Mouse (Mus musculus): ENCODE data around the gene Lrrc71. TPM values are rescaled to one million over a fixed set of nuclear protein-coding genes. Genes with fewer than 3 reads are reported as not detected.

Gene Lrrc71
- total RNA-seq, 1 experiment, result 0.49 TPM

- Histone ChIP-seq H3K9me3 (ENCODE audit: control insufficient read depth, insufficient read depth, low read depth, low read length) (no peaks in the 10 kb centered on the region), H3K4me1 (ENCODE audit: control insufficient read depth in 2 of 2, insufficient read depth in 2 of 2, low read length in 2 of 2, poor library complexity in 1 of 2) (no peaks in the 10 kb centered on the region), H3K27ac (ENCODE audit: insufficient read depth, low read depth, low read length, poor library complexity, severe bottlenecking) (no peak overlapping the region), H3K36me3 (ENCODE audit: control insufficient read depth, insufficient read depth, low read length, poor library complexity, severe bottlenecking) (peaks cover 26% of the 10 kb centered on the region; the same call in 1 of the 2 replicates), H3K9ac (ENCODE audit: insufficient read depth, low read depth, low read length, poor library complexity, severe bottlenecking) (no peak overlapping the region), H3K4me3 (ENCODE audit: insufficient read depth in 1 of 2, low read depth in 1 of 2, low read length in 2 of 2, poor library complexity in 1 of 2, severe bottlenecking in 1 of 2) (no peak overlapping the region)
- DNase-seq (ENCODE audit: low read depth, low spot score), result no peak
- in situ Hi-C loops (cut with MboI; ENCODE audit: low sequenced_read_pairs in 2 of 2, unreplicated experiment in 2 of 2), result no loop called here
- TF ChIP-seq MAFK (IDR thresholded peaks at IDR 0.05; ENCODE audit: insufficient read depth, low read depth, low read length) (no peak), HCFC1 (IDR thresholded peaks at IDR 0.05; ENCODE audit: borderline replicate concordance, insufficient read depth, low read length) (no peak), ZC3H11A (IDR thresholded peaks at IDR 0.05; ENCODE audit: borderline replicate concordance, low read depth, low read length) (no peak), CHD2 (IDR thresholded peaks at IDR 0.05; ENCODE audit: low read depth, low read length) (no peak), ZNF384 (IDR thresholded peaks at IDR 0.05; ENCODE audit: low read depth, low read length) (no peak)
Observed at GRCm38 (mm10) chr3:87733984-87734761, 14.3 kb downstream of the Lrrc71 start.

GRCm38 (mm10) chr3:87733098-87733497 lies 15.3 kb downstream of the Lrrc71 start:
- H3K4me3 ChIP-seq (ENCODE audit: insufficient read depth in 1 of 2, low read depth in 1 of 2, low read length in 2 of 2, poor library complexity in 1 of 2, severe bottlenecking in 1 of 2), result no peak overlapping the region
- TF ChIP-seq MAFK (IDR thresholded peaks at IDR 0.05; ENCODE audit: insufficient read depth, low read depth, low read length), result no peak
- TF ChIP-seq ZNF384 (IDR thresholded peaks at IDR 0.05; ENCODE audit: low read depth, low read length), result no peak
- no peak for TF ChIP-seq CHD2 (IDR thresholded peaks at IDR 0.05; ENCODE audit: low read depth, low read length)
- TF ChIP-seq ZC3H11A (IDR thresholded peaks at IDR 0.05; ENCODE audit: borderline replicate concordance, low read depth, low read length), result no peak
- TF ChIP-seq HCFC1 (IDR thresholded peaks at IDR 0.05; ENCODE audit: borderline replicate concordance, insufficient read depth, low read length), result no peak
- H3K36me3 ChIP-seq (ENCODE audit: control insufficient read depth, insufficient read depth, low read length, poor library complexity, severe bottlenecking), result peaks cover 35% of the 10 kb centered on the region
- no peaks in the 10 kb centered on the region for H3K4me1 ChIP-seq (ENCODE audit: control insufficient read depth in 2 of 2, insufficient read depth in 2 of 2, low read length in 2 of 2, poor library complexity in 1 of 2)
- H3K9me3 ChIP-seq (ENCODE audit: control insufficient read depth, insufficient read depth, low read depth, low read length), result no peaks in the 10 kb centered on the region
- DNase-seq (ENCODE audit: low read depth, low spot score), result no peak
- H3K9ac ChIP-seq (ENCODE audit: insufficient read depth, low read depth, low read length, poor library complexity, severe bottlenecking), result no peak overlapping the region
- in situ Hi-C loops (cut with MboI; ENCODE audit: low sequenced_read_pairs in 2 of 2, unreplicated experiment in 2 of 2), result no loop called here
- H3K27ac ChIP-seq (ENCODE audit: insufficient read depth, low read depth, low read length, poor library complexity, severe bottlenecking), result no peak overlapping the region

DNA sequence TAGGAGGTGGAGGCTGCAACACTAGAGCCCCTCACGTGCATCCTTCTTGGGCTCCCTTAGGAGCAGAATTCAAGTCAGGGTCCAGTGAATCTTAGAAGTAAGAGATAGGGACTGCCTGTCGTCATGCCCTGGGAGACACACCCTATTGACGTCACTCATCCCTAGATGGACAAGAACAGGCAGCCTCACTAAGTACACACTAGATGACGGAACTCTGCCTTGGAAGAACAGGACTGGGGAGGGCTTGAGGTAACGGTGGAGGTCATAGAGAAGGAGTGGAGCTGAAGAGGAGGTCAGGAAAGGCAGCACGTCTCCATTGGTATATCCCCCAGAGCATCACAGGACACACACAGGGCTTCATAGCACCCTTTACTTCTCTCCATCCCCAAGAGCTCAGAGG lies 19.7 kb downstream of the Lrrc71 start:
- in situ Hi-C loops (cut with MboI; ENCODE audit: low sequenced_read_pairs in 2 of 2, unreplicated experiment in 2 of 2), result no loop called here
- H3K27ac ChIP-seq (ENCODE audit: insufficient read depth, low read depth, low read length, poor library complexity, severe bottlenecking), result no peak overlapping the region
- no peak for TF ChIP-seq ZNF384 (IDR thresholded peaks at IDR 0.05; ENCODE audit: low read depth, low read length)
- no peak for TF ChIP-seq HCFC1 (IDR thresholded peaks at IDR 0.05; ENCODE audit: borderline replicate concordance, insufficient read depth, low read length)
- TF ChIP-seq ZC3H11A (IDR thresholded peaks at IDR 0.05; ENCODE audit: borderline replicate concordance, low read depth, low read length), result no peak
- TF ChIP-seq MAFK (IDR thresholded peaks at IDR 0.05; ENCODE audit: insufficient read depth, low read depth, low read length), result no peak
- TF ChIP-seq CHD2 (IDR thresholded peaks at IDR 0.05; ENCODE audit: low read depth, low read length), result no peak
- peaks cover 28% of the 10 kb centered on the region for H3K36me3 ChIP-seq (ENCODE audit: control insufficient read depth, insufficient read depth, low read length, poor library complexity, severe bottlenecking)
- H3K4me3 ChIP-seq (ENCODE audit: insufficient read depth in 1 of 2, low read depth in 1 of 2, low read length in 2 of 2, poor library complexity in 1 of 2, severe bottlenecking in 1 of 2), result no peak overlapping the region
- no peak for DNase-seq (ENCODE audit: low read depth, low spot score)
- no peaks in the 10 kb centered on the region for H3K4me1 ChIP-seq (ENCODE audit: control insufficient read depth in 2 of 2, insufficient read depth in 2 of 2, low read length in 2 of 2, poor library complexity in 1 of 2)
- no peaks in the 10 kb centered on the region for H3K9me3 ChIP-seq (ENCODE audit: control insufficient read depth, insufficient read depth, low read depth, low read length)
- H3K9ac ChIP-seq (ENCODE audit: insufficient read depth, low read depth, low read length, poor library complexity, severe bottlenecking), result no peak overlapping the region

DNA sequence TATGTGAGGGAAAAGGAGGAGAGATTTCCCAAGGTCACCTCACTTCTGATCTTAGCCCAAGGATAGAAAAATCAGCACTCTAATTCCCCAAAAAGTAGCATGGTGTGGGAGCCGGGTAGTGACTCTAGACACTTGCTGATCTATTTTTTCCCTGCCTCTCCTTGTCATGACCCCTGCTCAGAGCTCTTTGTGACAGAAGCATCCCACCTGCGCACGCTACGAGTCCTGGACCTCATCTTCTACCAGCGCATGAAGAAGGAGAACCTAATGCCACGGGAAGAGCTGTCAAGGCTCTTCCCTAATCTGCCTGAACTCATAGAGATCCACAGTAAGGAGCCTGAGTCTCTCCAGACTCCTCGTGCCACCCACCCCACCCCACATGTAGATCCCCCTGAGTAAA lies 22.2 kb downstream of the Lrrc71 start:
- Histone ChIP-seq H3K9me3 (ENCODE audit: control insufficient read depth, insufficient read depth, low read depth, low read length) (no peaks in the 10 kb centered on the region), H3K4me1 (ENCODE audit: control insufficient read depth in 2 of 2, insufficient read depth in 2 of 2, low read length in 2 of 2, poor library complexity in 1 of 2) (no peaks in the 10 kb centered on the region), H3K9ac (ENCODE audit: insufficient read depth, low read depth, low read length, poor library complexity, severe bottlenecking) (no peak overlapping the region), H3K4me3 (ENCODE audit: insufficient read depth in 1 of 2, low read depth in 1 of 2, low read length in 2 of 2, poor library complexity in 1 of 2, severe bottlenecking in 1 of 2) (no peak overlapping the region), H3K36me3 (ENCODE audit: control insufficient read depth, insufficient read depth, low read length, poor library complexity, severe bottlenecking) (peaks cover 21% of the 10 kb centered on the region), H3K27ac (ENCODE audit: insufficient read depth, low read depth, low read length, poor library complexity, severe bottlenecking) (no peak overlapping the region)
- in situ Hi-C loops (cut with MboI; ENCODE audit: low sequenced_read_pairs in 2 of 2, unreplicated experiment in 2 of 2), result no loop called here
- TF ChIP-seq CHD2 (IDR thresholded peaks at IDR 0.05; ENCODE audit: low read depth, low read length) (no peak), ZNF384 (IDR thresholded peaks at IDR 0.05; ENCODE audit: low read depth, low read length) (no peak), ZC3H11A (IDR thresholded peaks at IDR 0.05; ENCODE audit: borderline replicate concordance, low read depth, low read length) (no peak), HCFC1 (IDR thresholded peaks at IDR 0.05; ENCODE audit: borderline replicate concordance, insufficient read depth, low read length) (no peak), MAFK (IDR thresholded peaks at IDR 0.05; ENCODE audit: insufficient read depth, low read depth, low read length) (no peak)
- DNase-seq (ENCODE audit: low read depth, low spot score), result no peak
